Mouse (Mus musculus): ENCODE data around the gene Mis18bp1. TPM values are rescaled to one million over a fixed set of nuclear protein-coding genes. Genes with fewer than 3 reads are reported as not detected.

The Mis18bp1 gene
- polyA plus RNA-seq (2011; ENCODE audit: insufficient read depth, insufficient read length, low read depth, missing spikeins): 109 and 112 TPM in 2 replicates

DNA sequence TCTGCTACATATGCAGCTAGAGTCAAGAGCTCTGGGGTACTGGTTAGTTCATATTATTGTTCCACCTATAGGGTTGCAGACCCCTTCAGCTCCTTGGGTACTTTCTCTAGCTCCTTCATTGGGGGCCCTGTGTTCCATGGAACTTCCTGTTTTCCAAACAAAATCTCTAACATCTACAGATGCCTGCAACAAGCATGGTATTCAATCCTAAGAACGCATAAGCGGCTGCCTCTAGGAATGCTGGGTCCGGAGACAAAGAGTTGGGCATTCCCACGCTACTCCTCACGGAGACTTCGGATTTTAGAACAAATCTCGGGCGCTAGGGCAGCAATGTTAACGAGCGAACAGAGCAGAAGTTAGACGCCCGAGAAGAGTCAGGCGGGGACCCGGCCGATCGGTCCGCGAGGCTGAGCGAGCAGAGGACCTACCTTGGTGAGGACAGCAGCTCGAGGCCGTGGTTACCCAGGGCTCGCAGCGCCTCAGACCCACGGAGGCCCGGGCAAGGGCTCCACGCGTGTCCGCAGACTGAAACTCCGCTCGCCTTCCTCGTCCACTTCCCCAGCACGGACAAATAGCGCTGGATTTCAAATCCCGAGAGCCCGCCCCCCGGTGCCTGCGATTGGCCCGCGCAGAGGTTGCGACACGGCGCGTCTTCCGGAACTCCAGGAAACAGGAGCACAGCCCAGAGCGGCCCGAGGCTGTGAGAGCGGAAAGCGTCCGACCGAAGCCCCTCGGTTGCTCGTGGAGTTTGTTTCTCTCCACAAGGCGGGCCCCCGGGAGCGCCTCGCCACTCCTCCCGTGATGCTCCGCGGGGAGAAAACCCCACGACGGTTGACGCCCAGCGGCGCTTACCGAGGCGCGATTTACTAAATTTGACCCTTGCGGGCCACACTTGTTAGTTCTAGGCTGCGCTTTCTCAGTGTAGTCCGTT lies at the start of gene Mis18bp1:
TSS of gene Mis18bp1 (minus strand) at position 584 of the 931 bp plus-strand sequence.
- peak within 1 kb of the TSS; percentile 86 for H3K9ac ChIP-seq (ENCODE audit: low read depth, poor library complexity, severe bottlenecking)
- no peaks in the 10 kb centered on the region; the same call in 1 of the 2 replicates for H3K36me3 ChIP-seq (ENCODE audit: control insufficient read depth, insufficient read depth, low read length, poor library complexity, severe bottlenecking)
- peak within 1 kb of the TSS; percentile 91 for H3K27ac ChIP-seq (ENCODE audit: insufficient read depth, low read length)
- H3K4me1 ChIP-seq (ENCODE audit: control insufficient read depth, insufficient read depth, low read length): peaks cover 2% of the 10 kb centered on the region
- H3K27me3 ChIP-seq (ENCODE audit: control insufficient read depth, insufficient read depth, low read length, poor library complexity, severe bottlenecking): no peaks in the 10 kb centered on the region
- peak within 1 kb of the TSS; percentile 91 for H3K4me3 ChIP-seq (ENCODE audit: low read depth, low read length)
- TF ChIP-seq CTCF (IDR thresholded peaks at IDR 0.05; ENCODE audit: low read depth, low read length): no peak
- peak; percentile 17 for TF ChIP-seq POLR2A (IDR thresholded peaks at IDR 0.05; ENCODE audit: insufficient read depth, low read length)
- H3K9me3 ChIP-seq (replicated peaks; ENCODE audit: control insufficient read depth, insufficient read depth, low read length, poor library complexity, severe bottlenecking): no peaks in the 10 kb centered on the region

DNA sequence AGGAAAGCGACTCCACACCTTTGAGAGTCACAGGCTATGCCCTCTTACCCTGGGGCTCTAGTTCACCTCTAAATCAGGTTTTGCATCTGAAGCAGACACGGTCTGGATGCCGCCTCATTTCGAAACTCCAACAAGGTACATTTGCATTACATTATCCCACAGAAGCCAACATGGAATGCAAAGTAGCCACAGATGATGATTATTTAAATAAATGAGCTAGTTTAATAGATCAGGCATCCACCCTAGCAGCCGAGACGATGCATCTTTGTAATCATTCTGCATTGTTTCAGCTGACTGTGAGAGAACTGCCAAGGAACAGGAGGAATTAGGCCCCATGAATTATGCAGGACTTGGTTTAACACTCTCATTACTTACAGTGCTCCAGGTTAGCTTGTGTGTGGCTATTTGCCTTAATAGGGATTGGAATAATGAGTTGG lies 44.0 kb upstream of the Mis18bp1 start:
- H3K4me3 ChIP-seq (ENCODE audit: low read depth, low read length): no peak overlapping the region
- no peak overlapping the region for H3K27ac ChIP-seq (ENCODE audit: insufficient read depth, low read length)
- H3K9ac ChIP-seq (ENCODE audit: low read depth, poor library complexity, severe bottlenecking): no peak overlapping the region
- no peaks in the 10 kb centered on the region for H3K36me3 ChIP-seq (ENCODE audit: control insufficient read depth, insufficient read depth, low read length, poor library complexity, severe bottlenecking)
- no peak for TF ChIP-seq EP300 (IDR thresholded peaks at IDR 0.05; ENCODE audit: insufficient read depth, low read depth, low read length)
- TF ChIP-seq CTCF (IDR thresholded peaks at IDR 0.05; ENCODE audit: low read depth, low read length): no peak
- TF ChIP-seq POLR2A (IDR thresholded peaks at IDR 0.05; ENCODE audit: insufficient read depth, low read length): no peak
- no peaks in the 10 kb centered on the region for H3K9me3 ChIP-seq (replicated peaks; ENCODE audit: control insufficient read depth, insufficient read depth, low read length, poor library complexity, severe bottlenecking)
- peaks cover 3% of the 10 kb centered on the region for H3K4me1 ChIP-seq (ENCODE audit: control insufficient read depth, insufficient read depth, low read length)
- H3K27me3 ChIP-seq (ENCODE audit: control insufficient read depth, insufficient read depth, low read length, poor library complexity, severe bottlenecking): no peaks in the 10 kb centered on the region

DNA sequence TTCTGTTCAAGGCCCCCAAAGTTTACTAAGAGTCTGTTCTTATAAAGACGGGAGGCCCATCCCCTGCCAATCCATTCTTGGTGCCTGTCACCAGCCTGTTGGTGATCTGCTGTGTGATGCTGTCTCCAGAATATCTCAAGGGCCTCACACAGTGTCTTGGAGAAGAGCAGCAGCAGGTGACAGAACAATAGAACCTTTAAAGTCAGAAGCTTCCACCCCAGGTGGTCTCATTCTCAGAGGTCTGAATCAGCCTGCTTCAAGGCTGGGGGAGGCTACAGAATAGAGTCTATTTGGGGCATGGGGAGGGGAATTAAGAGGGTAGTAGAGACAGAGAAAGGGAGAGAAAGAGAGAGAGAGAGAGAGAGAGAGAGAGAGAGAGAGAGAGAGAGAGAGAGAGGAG lies 34.0 kb upstream of the Mis18bp1 start:
- no peak overlapping the region for H3K9ac ChIP-seq (ENCODE audit: low read depth, poor library complexity, severe bottlenecking)
- H3K4me3 ChIP-seq (ENCODE audit: low read depth, low read length): no peak overlapping the region
- TF ChIP-seq CTCF (IDR thresholded peaks at IDR 0.05; ENCODE audit: low read depth, low read length) (no peak), EP300 (IDR thresholded peaks at IDR 0.05; ENCODE audit: insufficient read depth, low read depth, low read length) (no peak), POLR2A (IDR thresholded peaks at IDR 0.05; ENCODE audit: insufficient read depth, low read length) (no peak)
- H3K9me3 ChIP-seq (replicated peaks; ENCODE audit: control insufficient read depth, insufficient read depth, low read length, poor library complexity, severe bottlenecking): peaks cover 4% of the 10 kb centered on the region
- H3K4me1 ChIP-seq (ENCODE audit: control insufficient read depth, insufficient read depth, low read length): peaks cover 2% of the 10 kb centered on the region
- H3K27me3 ChIP-seq (ENCODE audit: control insufficient read depth, insufficient read depth, low read length, poor library complexity, severe bottlenecking): no peaks in the 10 kb centered on the region
- H3K36me3 ChIP-seq (ENCODE audit: control insufficient read depth, insufficient read depth, low read length, poor library complexity, severe bottlenecking): no peaks in the 10 kb centered on the region
- H3K27ac ChIP-seq (ENCODE audit: insufficient read depth, low read length): peak overlapping the region; percentile 72; the same call in 1 of the 2 replicates

DNA sequence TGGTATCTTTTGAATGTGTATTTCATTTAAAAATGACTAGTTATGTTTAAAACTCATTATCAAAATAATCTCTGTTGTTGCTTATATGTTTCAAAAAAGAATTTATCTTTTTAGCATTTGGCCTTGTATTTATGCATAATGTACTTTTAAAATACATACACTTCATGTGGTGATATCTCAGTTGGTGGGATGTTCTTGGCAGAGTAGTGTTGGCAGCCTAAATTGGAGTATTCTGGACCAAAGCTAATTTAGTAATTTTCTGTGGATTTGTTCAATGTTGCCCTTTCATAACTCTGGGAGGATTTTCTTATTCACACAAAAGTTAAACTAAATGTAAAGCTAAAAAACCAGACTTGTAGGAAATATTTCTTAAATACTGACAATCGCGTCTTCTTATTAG lies 29.4 kb upstream of the Mis18bp1 start:
- H3K9ac ChIP-seq (ENCODE audit: low read depth, poor library complexity, severe bottlenecking): no peak overlapping the region
- H3K9me3 ChIP-seq (replicated peaks; ENCODE audit: control insufficient read depth, insufficient read depth, low read length, poor library complexity, severe bottlenecking): 0 out of 2 replicates have a peak, but pooled peaks cover 5% of the 10 kb centered on the region
- H3K4me3 ChIP-seq (ENCODE audit: low read depth, low read length): no peak overlapping the region
- H3K36me3 ChIP-seq (ENCODE audit: control insufficient read depth, insufficient read depth, low read length, poor library complexity, severe bottlenecking): no peaks in the 10 kb centered on the region
- H3K27me3 ChIP-seq (ENCODE audit: control insufficient read depth, insufficient read depth, low read length, poor library complexity, severe bottlenecking): no peaks in the 10 kb centered on the region
- peaks cover 2% of the 10 kb centered on the region for H3K4me1 ChIP-seq (ENCODE audit: control insufficient read depth, insufficient read depth, low read length)
- no peak for TF ChIP-seq POLR2A (IDR thresholded peaks at IDR 0.05; ENCODE audit: insufficient read depth, low read length)
- no peak for TF ChIP-seq EP300 (IDR thresholded peaks at IDR 0.05; ENCODE audit: insufficient read depth, low read depth, low read length)
- no peak for TF ChIP-seq CTCF (IDR thresholded peaks at IDR 0.05; ENCODE audit: low read depth, low read length)
- H3K27ac ChIP-seq (ENCODE audit: insufficient read depth, low read length): no peak overlapping the region

DNA sequence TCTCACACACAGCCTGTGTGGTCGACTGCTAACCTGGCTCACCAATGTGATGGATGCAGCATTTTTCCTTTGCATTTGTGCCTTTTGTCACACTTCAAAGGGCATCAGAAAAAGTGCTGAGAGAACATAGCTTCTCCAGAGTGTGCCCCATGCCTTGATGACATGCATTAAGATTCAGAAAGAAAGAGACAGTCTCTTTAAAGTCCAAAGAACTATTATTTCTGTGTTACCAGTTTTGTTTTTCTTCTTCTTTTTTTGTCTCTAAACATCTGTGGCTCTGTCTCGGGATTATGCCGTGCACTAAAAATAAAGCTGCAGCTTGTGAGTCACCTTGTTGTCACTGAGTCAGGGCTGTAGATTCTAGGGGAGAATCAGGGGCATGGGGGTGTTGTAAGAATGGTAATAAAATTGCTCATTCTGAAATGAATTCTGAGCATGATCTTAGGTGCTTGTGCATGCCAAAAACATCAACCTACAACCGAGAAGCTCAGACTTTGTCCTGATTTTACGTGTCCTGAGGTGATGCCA lies 21.7 kb upstream of the Mis18bp1 start:
- no peak for TF ChIP-seq CTCF (IDR thresholded peaks at IDR 0.05; ENCODE audit: low read depth, low read length)
- no peak for TF ChIP-seq EP300 (IDR thresholded peaks at IDR 0.05; ENCODE audit: insufficient read depth, low read depth, low read length)
- no peak for TF ChIP-seq POLR2A (IDR thresholded peaks at IDR 0.05; ENCODE audit: insufficient read depth, low read length)
- no peak overlapping the region for H3K9ac ChIP-seq (ENCODE audit: low read depth, poor library complexity, severe bottlenecking)
- no peaks in the 10 kb centered on the region for H3K4me1 ChIP-seq (ENCODE audit: control insufficient read depth, insufficient read depth, low read length)
- no peaks in the 10 kb centered on the region for H3K36me3 ChIP-seq (ENCODE audit: control insufficient read depth, insufficient read depth, low read length, poor library complexity, severe bottlenecking)
- no peaks in the 10 kb centered on the region for H3K27me3 ChIP-seq (ENCODE audit: control insufficient read depth, insufficient read depth, low read length, poor library complexity, severe bottlenecking)
- no peaks in the 10 kb centered on the region for H3K9me3 ChIP-seq (replicated peaks; ENCODE audit: control insufficient read depth, insufficient read depth, low read length, poor library complexity, severe bottlenecking)
- H3K4me3 ChIP-seq (ENCODE audit: low read depth, low read length): no peak overlapping the region
- H3K27ac ChIP-seq (ENCODE audit: insufficient read depth, low read length): no peak overlapping the region

DNA sequence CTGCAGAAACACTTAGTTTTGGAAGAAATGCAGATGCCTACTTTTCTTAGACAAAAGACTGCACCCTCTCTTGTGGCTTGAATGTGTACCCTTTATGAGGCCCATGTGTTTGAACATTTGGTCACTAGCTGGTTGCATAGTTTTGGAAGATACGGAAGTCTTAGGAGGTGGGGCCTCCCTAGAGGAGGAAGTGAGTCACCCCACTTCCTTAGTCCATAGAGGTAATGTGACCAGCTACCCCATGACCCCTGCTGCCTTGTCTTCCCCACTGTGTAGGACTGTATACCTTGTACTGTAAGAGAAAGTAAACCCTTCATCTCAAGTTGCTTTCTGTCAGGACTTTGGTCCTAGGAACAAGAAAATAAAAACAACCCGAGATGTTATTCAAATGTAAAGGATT lies 16.8 kb upstream of the Mis18bp1 start:
- Histone ChIP-seq H3K36me3 (ENCODE audit: control insufficient read depth, insufficient read depth, low read length, poor library complexity, severe bottlenecking) (no peaks in the 10 kb centered on the region), H3K4me3 (ENCODE audit: low read depth, low read length) (no peak overlapping the region), H3K9ac (ENCODE audit: low read depth, poor library complexity, severe bottlenecking) (no peak overlapping the region), H3K9me3 (replicated peaks; ENCODE audit: control insufficient read depth, insufficient read depth, low read length, poor library complexity, severe bottlenecking) (no peaks in the 10 kb centered on the region), H3K27me3 (ENCODE audit: control insufficient read depth, insufficient read depth, low read length, poor library complexity, severe bottlenecking) (no peaks in the 10 kb centered on the region), H3K4me1 (ENCODE audit: control insufficient read depth, insufficient read depth, low read length) (no peaks in the 10 kb centered on the region), H3K27ac (ENCODE audit: insufficient read depth, low read length) (no peak overlapping the region)
- TF ChIP-seq EP300 (IDR thresholded peaks at IDR 0.05; ENCODE audit: insufficient read depth, low read depth, low read length): no peak
- TF ChIP-seq POLR2A (IDR thresholded peaks at IDR 0.05; ENCODE audit: insufficient read depth, low read length): no peak
- no peak for TF ChIP-seq CTCF (IDR thresholded peaks at IDR 0.05; ENCODE audit: low read depth, low read length)
